Comparison of ENCODE assay signal across 8 mouse cellular contexts in the genomic region with DNA sequence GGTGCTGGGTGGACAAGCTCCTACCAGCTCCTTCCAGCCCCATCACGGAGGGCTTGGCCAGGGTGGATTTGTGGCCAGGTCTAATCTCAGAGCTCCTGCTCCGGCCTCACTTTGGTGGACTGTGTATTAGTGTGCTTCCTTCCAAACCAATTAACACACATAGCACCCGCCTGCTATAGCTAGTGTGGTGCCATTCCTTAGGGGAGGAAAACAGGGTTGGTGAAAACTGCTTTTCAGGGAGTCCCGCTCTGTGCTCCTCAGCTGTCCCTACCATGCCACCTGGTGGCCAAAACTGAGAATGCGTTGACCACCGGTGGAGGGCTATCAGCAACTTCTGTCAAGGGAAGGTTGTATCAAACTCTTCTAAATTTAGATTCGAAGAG. TPM values are rescaled to one million over a fixed set of nuclear protein-coding genes. Genes with fewer than 3 reads are reported as not detected.
DNase-seq lines count a peak whose midpoint lies in the region; ATAC-seq and TF ChIP-seq lines count a peak whose summit lies in the region.

No protein-coding gene starts in this region.

- H3K9ac ChIP-seq in forebrain, embryonic 11.5 days (ENCODE audit: low read length), result no peak overlapping the region
- H3K9ac ChIP-seq in heart, embryonic 15.5 days, result no peak overlapping the region
- no peak overlapping the region for H3K9ac ChIP-seq in kidney, postnatal 0 days (ENCODE audit: low read depth, low read length)
- H3K9ac ChIP-seq in liver, embryonic 13.5 days, result peak overlapping the region; percentile 62
- H3K9ac ChIP-seq in stomach, embryonic 15.5 days, result no peak overlapping the region

- TF ChIP-seq CTCF in kidney, postnatal 0 days (IDR thresholded peaks at IDR 0.05; ENCODE audit: low read depth), result peak; percentile 97

- no peak overlapping the region for H3K4me3 ChIP-seq in forebrain, embryonic 11.5 days (ENCODE audit: low read depth, low read length)
- no peak overlapping the region for H3K4me3 ChIP-seq in heart, embryonic 15.5 days
- H3K4me3 ChIP-seq in kidney, postnatal 0 days (replicated peaks; ENCODE audit: low read depth, low read length), result no peak overlapping the region
- peak overlapping the region; percentile 30 for H3K4me3 ChIP-seq in liver, embryonic 13.5 days (replicated peaks)
- H3K4me3 ChIP-seq in stomach, embryonic 15.5 days (replicated peaks), result no peak overlapping the region

- no peaks in the 10 kb centered on the region; the same call in 1 of the 2 replicates for H3K36me3 ChIP-seq in forebrain, embryonic 11.5 days (ENCODE audit: control insufficient read depth, insufficient read depth, low read length)
- H3K36me3 ChIP-seq in heart, embryonic 15.5 days, result 0 out of 2 replicates have a peak, but pooled peaks cover 7% of the 10 kb centered on the region
- H3K36me3 ChIP-seq in kidney, postnatal 0 days (ENCODE audit: insufficient read depth, low read length), result peaks cover 18% of the 10 kb centered on the region; the same call in 1 of the 2 replicates
- H3K36me3 ChIP-seq in liver, embryonic 13.5 days, result peaks cover 19% of the 10 kb centered on the region
- H3K36me3 ChIP-seq in stomach, embryonic 15.5 days, result peaks cover 5% of the 10 kb centered on the region; the same call in 1 of the 2 replicates

- H3K27me3 ChIP-seq in forebrain, embryonic 11.5 days (ENCODE audit: control insufficient read depth, insufficient read depth, low read length), result no peaks in the 10 kb centered on the region
- no peaks in the 10 kb centered on the region for H3K27me3 ChIP-seq in heart, embryonic 15.5 days
- no peaks in the 10 kb centered on the region for H3K27me3 ChIP-seq in kidney, postnatal 0 days (ENCODE audit: insufficient read depth, low read length)
- H3K27me3 ChIP-seq in liver, embryonic 13.5 days, result no peaks in the 10 kb centered on the region
- H3K27me3 ChIP-seq in stomach, embryonic 15.5 days (replicated peaks), result no peaks in the 10 kb centered on the region

- peak; percentile 54; the same call in 1 of the 2 replicates for ATAC-seq in forebrain, embryonic 11.5 days (replicated peaks; ENCODE audit: low FRiP score)
- peak; percentile 68 for ATAC-seq in heart, embryonic 15.5 days (replicated peaks; ENCODE audit: insufficient number of reproducible peaks, insufficient read depth, low FRiP score, low read depth)
- ATAC-seq in kidney, postnatal 0 days (replicated peaks; ENCODE audit: low FRiP score, low read depth), result peak; percentile 63
- ATAC-seq in liver, embryonic 13.5 days (ENCODE audit: low read depth), result peak; percentile 49
- peak; percentile 56 for ATAC-seq in stomach, embryonic 15.5 days (ENCODE audit: insufficient read depth, low FRiP score, low read depth)

- no peaks in the 10 kb centered on the region for H3K9me3 ChIP-seq in forebrain, embryonic 11.5 days (ENCODE audit: control insufficient read depth, low read length)
- no peaks in the 10 kb centered on the region for H3K9me3 ChIP-seq in heart, embryonic 15.5 days (replicated peaks)
- H3K9me3 ChIP-seq in kidney, postnatal 0 days (replicated peaks; ENCODE audit: low read length), result no peaks in the 10 kb centered on the region
- H3K9me3 ChIP-seq in liver, embryonic 13.5 days (replicated peaks), result no peaks in the 10 kb centered on the region
- H3K9me3 ChIP-seq in stomach, embryonic 15.5 days, result no peaks in the 10 kb centered on the region

- no peak overlapping the region for H3K4me2 ChIP-seq in forebrain, embryonic 11.5 days (ENCODE audit: low read depth, low read length, severe bottlenecking)
- no peak overlapping the region for H3K4me2 ChIP-seq in heart, embryonic 15.5 days
- H3K4me2 ChIP-seq in kidney, postnatal 0 days (ENCODE audit: low read length), result no peak overlapping the region
- peak overlapping the region; percentile 62 for H3K4me2 ChIP-seq in liver, embryonic 13.5 days
- no peak overlapping the region for H3K4me2 ChIP-seq in stomach, embryonic 15.5 days

- DNase-seq in CD8-positive naive resting alpha-beta T cell, adult 2 months (ENCODE audit: low read depth in 2 of 2, low spot score in 2 of 2), result peak; percentile 65 to 75
- DNase-seq in c-Kit-negative CD71-positive TER-119-positive erythroid progenitor cells, embryonic 14.5 days (ENCODE audit: low read depth, low spot score), result peak; percentile 65
- DNase-seq in forebrain, embryonic 11.5 days (ENCODE audit: low spot score), result peak; percentile 88
- DNase-seq in kidney, postnatal 0 days (ENCODE audit: low spot score), result peak; percentile 85
- peak; percentile 81 for DNase-seq in liver, embryonic 13.5 days
- peak; percentile 86 for DNase-seq in neural tube, embryonic 10.5 days (ENCODE audit: extremely low spot score, low spot score)

- 40% methylated on average over 7 of the region's 7 CpGs for WGBS in forebrain, embryonic 11.5 days
- 21% methylated on average over 7 of the region's 7 CpGs for WGBS in heart, embryonic 15.5 days
- WGBS in kidney, postnatal 0 days, result 27% methylated on average over 7 of the region's 7 CpGs
- WGBS in liver, embryonic 13.5 days (ENCODE audit: insufficient replicate concordance), result 13% methylated on average over 7 of the region's 7 CpGs
- WGBS in stomach, embryonic 15.5 days, result 32% methylated on average over 7 of the region's 7 CpGs

- H3K4me1 ChIP-seq in forebrain, embryonic 11.5 days (replicated peaks; ENCODE audit: control insufficient read depth, insufficient read depth, low read length), result no peaks in the 10 kb centered on the region
- peaks cover 6% of the 10 kb centered on the region for H3K4me1 ChIP-seq in heart, embryonic 15.5 days (replicated peaks)
- H3K4me1 ChIP-seq in kidney, postnatal 0 days (replicated peaks; ENCODE audit: insufficient read depth, low read length), result no peaks in the 10 kb centered on the region
- peaks cover 58% of the 10 kb centered on the region for H3K4me1 ChIP-seq in liver, embryonic 13.5 days (replicated peaks)
- H3K4me1 ChIP-seq in stomach, embryonic 15.5 days, result no peaks in the 10 kb centered on the region

- no peak overlapping the region for H3K27ac ChIP-seq in forebrain, embryonic 11.5 days (ENCODE audit: low read depth, low read length)
- H3K27ac ChIP-seq in heart, embryonic 15.5 days, result peak overlapping the region; percentile 42; the same call in 1 of the 2 replicates
- no peak overlapping the region for H3K27ac ChIP-seq in kidney, postnatal 0 days
- peak overlapping the region; percentile 93 for H3K27ac ChIP-seq in liver, embryonic 13.5 days
- no peak overlapping the region for H3K27ac ChIP-seq in stomach, embryonic 15.5 days

RNA-seq across cellular contexts. Expression of gene BC051665, which starts 42.1 kb away (rescaled TPM):
- not detected in 2 replicates for polyA plus RNA-seq in forebrain, embryonic 11.5 days (2014; fragmentation: Nextera tagmentation; extraction: Ambion mirVana)
- polyA plus RNA-seq in heart, embryonic 15.5 days (2015; fragmentation: Nextera tagmentation; extraction: Ambion mirVana), result not detected in 2 replicates
- not detected in 2 replicates for polyA plus RNA-seq in kidney, postnatal 0 days (2015; fragmentation: Nextera tagmentation; extraction: Ambion mirVana)
- not detected in 2 replicates for polyA plus RNA-seq in liver, embryonic 13.5 days (2015; fragmentation: Nextera tagmentation; extraction: Ambion mirVana)
- polyA plus RNA-seq in stomach, embryonic 15.5 days (2015; fragmentation: Nextera tagmentation; extraction: Ambion mirVana), result not detected in 2 replicates

RNA-seq across cellular contexts. Expression of gene Ctsll3, which starts 58.6 kb away (rescaled TPM):
- not detected in 2 replicates for polyA plus RNA-seq in forebrain, embryonic 11.5 days (2014; fragmentation: Nextera tagmentation; extraction: Ambion mirVana)
- not detected in 2 replicates for polyA plus RNA-seq in heart, embryonic 15.5 days (2015; fragmentation: Nextera tagmentation; extraction: Ambion mirVana)
- not detected in 2 replicates for polyA plus RNA-seq in kidney, postnatal 0 days (2015; fragmentation: Nextera tagmentation; extraction: Ambion mirVana)
- not detected in 2 replicates for polyA plus RNA-seq in liver, embryonic 13.5 days (2015; fragmentation: Nextera tagmentation; extraction: Ambion mirVana)
- not detected in 2 replicates for polyA plus RNA-seq in stomach, embryonic 15.5 days (2015; fragmentation: Nextera tagmentation; extraction: Ambion mirVana)

Comparison
In these comparisons a context has a peak if more than half of its experiments do, and no peak if none do; other contexts are left out.
1. H3K27ac ChIP-seq: peak in heart, embryonic 15.5 days (single experiment) and liver, embryonic 13.5 days (single experiment); none in forebrain, embryonic 11.5 days (single experiment), kidney, postnatal 0 days (single experiment) and stomach, embryonic 15.5 days (single experiment).
2. Peak in every context shown above with its lines, with median percentiles within 50 percentile points of each other: DNase-seq and ATAC-seq.